Mouse (Mus musculus) myocyte (in vitro differentiated cells): ENCODE data around the gene Mrtfb.

Source experiments
- CEBPB ChIP-seq: IDR thresholded peaks from 2 replicates; pipeline ENCODE4 v1.6.1; 2011; ENCODE audit warnings: mild to moderate bottlenecking, moderate library complexity; ENCODE audit not compliant: poor library complexity, insufficient read depth, severe bottlenecking
- E2F4 ChIP-seq: IDR thresholded peaks from one replicate; pipeline ENCODE4 v1.6.1; 2011; ENCODE audit warnings: mild to moderate bottlenecking, control low read depth, moderate library complexity; ENCODE audit not compliant: insufficient read depth
- MAX ChIP-seq: IDR thresholded peaks from one replicate; pipeline ENCODE4 v1.6.1; 2011; ENCODE audit warnings: low read depth, mild to moderate bottlenecking, control low read depth
- POLR2A ChIP-seq: IDR thresholded peaks from one replicate; pipeline ENCODE4 v1.6.1; 2011; ENCODE audit warnings: low read depth, mild to moderate bottlenecking, control low read depth, moderate library complexity; ENCODE audit not compliant: insufficient read length
- POLR2AphosphoS2 ChIP-seq: IDR thresholded peaks from one replicate; pipeline ENCODE4 v1.6.1; 2011; ENCODE audit warnings: low read depth, control low read depth; ENCODE audit not compliant: insufficient read length
- TCF12 ChIP-seq: IDR thresholded peaks from one replicate; pipeline ENCODE4 v1.6.1; 2011; ENCODE audit warnings: mild to moderate bottlenecking, control low read depth; ENCODE audit not compliant: poor library complexity, insufficient read depth, severe bottlenecking
- USF1 ChIP-seq: IDR thresholded peaks from one replicate; pipeline ENCODE4 v1.6.1; 2011; ENCODE audit warnings: low read depth, mild to moderate bottlenecking, control low read depth, moderate library complexity

GRCm38 (mm10) chr16:13376947-13377486 lies 120.7 kb downstream of the Mrtfb start:
- TF ChIP-seq TCF12 (no peak), USF1 (no peak), POLR2A (no peak), MAX (no peak), POLR2AphosphoS2 (no peak), E2F4 (no peak), CEBPB (no peak)
